Mouse (Mus musculus): ENCODE results near the gene 4933414I15Rik. TPM values are rescaled to one million over a fixed set of nuclear protein-coding genes. Genes with fewer than 3 reads are reported as not detected.
A peak's percentile ranks its signal among the peaks of the same experiment; 100 is the strongest.

The 4933414I15Rik gene
- not detected in 2 replicates for polyA plus RNA-seq (2012; ENCODE audit: insufficient read depth, insufficient read length, missing spikeins)

- H3K4me3 ChIP-seq (ENCODE audit: insufficient read depth, low read depth, low read length), result no peak within 1 kb of the TSS
- H3K4me1 ChIP-seq (ENCODE audit: control insufficient read depth, insufficient read depth, insufficient read length, low read length), result no peaks in the 10 kb centered on the region
- no peak within 1 kb of the TSS for H3K27ac ChIP-seq (replicated peaks; ENCODE audit: low read depth, low read length)
These were observed at the start of gene 4933414I15Rik for GRCm38 (mm10) chr11:50943506-50943905. Gene 4933414I15Rik, minus strand, starts transcription at chr11:50943765.

GRCm38 (mm10) chr11:50981667-50982066 lies 38.1 kb upstream of the 4933414I15Rik start, which contains the start of gene Olfr1377:
Gene Olfr1377, plus strand, starts transcription at chr11:50981967.
- H3K27ac ChIP-seq (replicated peaks; ENCODE audit: low read depth, low read length), result no peak within 1 kb of the TSS
- H3K4me1 ChIP-seq (ENCODE audit: control insufficient read depth, insufficient read depth, insufficient read length, low read length), result no peaks in the 10 kb centered on the region
- H3K4me3 ChIP-seq (ENCODE audit: insufficient read depth, low read depth, low read length), result no peak within 1 kb of the TSS

GRCm38 (mm10) chr11:50977216-50977615 lies 33.7 kb upstream of the 4933414I15Rik start:
- Histone ChIP-seq H3K4me1 (ENCODE audit: control insufficient read depth, insufficient read depth, insufficient read length, low read length) (no peaks in the 10 kb centered on the region), H3K4me3 (ENCODE audit: insufficient read depth, low read depth, low read length) (no peak overlapping the region)

GRCm38 (mm10) chr11:50966230-50966629 lies 22.7 kb upstream of the 4933414I15Rik start, which contains the start of gene Olfr1378:
Gene Olfr1378, plus strand, starts transcription at chr11:50966530.
- Histone ChIP-seq H3K4me1 (ENCODE audit: control insufficient read depth, insufficient read depth, insufficient read length, low read length) (peaks cover 2% of the 10 kb centered on the region; the same call in 1 of the 2 replicates), H3K27ac (replicated peaks; ENCODE audit: low read depth, low read length) (no peak within 1 kb of the TSS), H3K4me3 (ENCODE audit: insufficient read depth, low read depth, low read length) (no peak within 1 kb of the TSS)

More at GRCm38 (mm10) chr11:50977216-50977615, 33.7 kb upstream of the 4933414I15Rik start:
- no peak overlapping the region for H3K27ac ChIP-seq (replicated peaks; ENCODE audit: low read depth, low read length)

- no peak overlapping the region for H3K27ac ChIP-seq (replicated peaks; ENCODE audit: low read depth, low read length)
- H3K4me3 ChIP-seq (ENCODE audit: insufficient read depth, low read depth, low read length), result no peak overlapping the region
- peaks cover 2% of the 10 kb centered on the region; the same call in 1 of the 2 replicates for H3K4me1 ChIP-seq (ENCODE audit: control insufficient read depth, insufficient read depth, insufficient read length, low read length)
These were observed 21.3 kb upstream of the 4933414I15Rik start for GRCm38 (mm10) chr11:50964886-50965285.

GRCm38 (mm10) chr11:50953665-50954064 lies 10.1 kb upstream of the 4933414I15Rik start, which contains the start of gene Prop1:
Gene Prop1, minus strand, starts transcription at chr11:50953765.
- H3K4me3 ChIP-seq (ENCODE audit: insufficient read depth, low read depth, low read length), result no peak within 1 kb of the TSS

GRCm38 (mm10) chr11:50952290-50952689 lies 8.7 kb upstream of the 4933414I15Rik start:
- Histone ChIP-seq H3K4me1 (ENCODE audit: control insufficient read depth, insufficient read depth, insufficient read length, low read length) (no peaks in the 10 kb centered on the region), H3K27ac (replicated peaks; ENCODE audit: low read depth, low read length) (no peak overlapping the region), H3K4me3 (ENCODE audit: insufficient read depth, low read depth, low read length) (no peak overlapping the region)

More at GRCm38 (mm10) chr11:50953665-50954064, 10.1 kb upstream of the 4933414I15Rik start, which contains the start of gene Prop1:
- no peaks in the 10 kb centered on the region for H3K4me1 ChIP-seq (ENCODE audit: control insufficient read depth, insufficient read depth, insufficient read length, low read length)
- H3K27ac ChIP-seq (replicated peaks; ENCODE audit: low read depth, low read length), result no peak within 1 kb of the TSS

- Histone ChIP-seq H3K4me1 (ENCODE audit: control insufficient read depth, insufficient read depth, insufficient read length, low read length) (no peaks in the 10 kb centered on the region), H3K27ac (replicated peaks; ENCODE audit: low read depth, low read length) (no peak overlapping the region), H3K4me3 (ENCODE audit: insufficient read depth, low read depth, low read length) (no peak overlapping the region)
These were observed 1.2 kb downstream of the 4933414I15Rik start for GRCm38 (mm10) chr11:50942386-50942785.

GRCm38 (mm10) chr11:50939621-50940366 lies 3.8 kb downstream of the 4933414I15Rik start:
- Histone ChIP-seq H3K27ac (replicated peaks; ENCODE audit: low read depth, low read length) (no peak overlapping the region), H3K4me1 (ENCODE audit: control insufficient read depth, insufficient read depth, insufficient read length, low read length) (no peaks in the 10 kb centered on the region), H3K4me3 (ENCODE audit: insufficient read depth, low read depth, low read length) (no peak overlapping the region)

GRCm38 (mm10) chr11:50938435-50938834 lies 5.1 kb downstream of the 4933414I15Rik start:
- Histone ChIP-seq H3K4me1 (ENCODE audit: control insufficient read depth, insufficient read depth, insufficient read length, low read length) (no peaks in the 10 kb centered on the region), H3K4me3 (ENCODE audit: insufficient read depth, low read depth, low read length) (no peak overlapping the region), H3K27ac (replicated peaks; ENCODE audit: low read depth, low read length) (no peak overlapping the region)

GRCm38 (mm10) chr11:50932040-50932439 lies 11.5 kb downstream of the 4933414I15Rik start:
- Histone ChIP-seq H3K4me1 (ENCODE audit: control insufficient read depth, insufficient read depth, insufficient read length, low read length) (no peaks in the 10 kb centered on the region; the same call in 1 of the 2 replicates), H3K4me3 (ENCODE audit: insufficient read depth, low read depth, low read length) (no peak overlapping the region), H3K27ac (replicated peaks; ENCODE audit: low read depth, low read length) (no peak overlapping the region)

- Histone ChIP-seq H3K27ac (replicated peaks; ENCODE audit: low read depth, low read length) (peak within 1 kb of the TSS; percentile 40; the same call in 1 of the 2 replicates), H3K4me3 (ENCODE audit: insufficient read depth, low read depth, low read length) (peak within 1 kb of the TSS; percentile 93), H3K4me1 (ENCODE audit: control insufficient read depth, insufficient read depth, insufficient read length, low read length) (no peaks in the 10 kb centered on the region; the same call in 1 of the 2 replicates)
These were observed 12.1 kb downstream of the 4933414I15Rik start, which contains the start of gene Zfp354b for GRCm38 (mm10) chr11:50931451-50931866. Gene Zfp354b, minus strand, starts transcription at chr11:50931633.

- Histone ChIP-seq H3K4me1 (ENCODE audit: control insufficient read depth, insufficient read depth, insufficient read length, low read length) (no peaks in the 10 kb centered on the region; the same call in 1 of the 2 replicates), H3K4me3 (ENCODE audit: insufficient read depth, low read depth, low read length) (peak overlapping the region; percentile 93), H3K27ac (replicated peaks; ENCODE audit: low read depth, low read length) (peak overlapping the region; percentile 40; the same call in 1 of the 2 replicates)
These were observed 12.5 kb downstream of the 4933414I15Rik start for GRCm38 (mm10) chr11:50931021-50931420.

- H3K27ac ChIP-seq (replicated peaks; ENCODE audit: low read depth, low read length), result no peak overlapping the region
- H3K4me3 ChIP-seq (ENCODE audit: insufficient read depth, low read depth, low read length), result peak overlapping the region; percentile 93
- no peaks in the 10 kb centered on the region; the same call in 1 of the 2 replicates for H3K4me1 ChIP-seq (ENCODE audit: control insufficient read depth, insufficient read depth, insufficient read length, low read length)
These were observed 13.0 kb downstream of the 4933414I15Rik start for GRCm38 (mm10) chr11:50930469-50931014.

GRCm38 (mm10) chr11:50915671-50916320 lies 27.8 kb downstream of the 4933414I15Rik start, which contains the start of gene Zfp2:
Gene Zfp2, minus strand, starts transcription at chr11:50916165.
- Histone ChIP-seq H3K4me1 (ENCODE audit: control insufficient read depth, insufficient read depth, insufficient read length, low read length) (no peaks in the 10 kb centered on the region), H3K4me3 (ENCODE audit: insufficient read depth, low read depth, low read length) (peak within 1 kb of the TSS; percentile 79), H3K27ac (replicated peaks; ENCODE audit: low read depth, low read length) (no peak within 1 kb of the TSS)

Measured in brown adipose tissue, adult 24 weeks (tissue).